Mouse (Mus musculus): Measurements from ENCODE around the gene Gna13.

Gene Gna13

GRCm38 (mm10) chr11:109422263-109422662 is 59.6 kb downstream of the Gna13 start:
- no peak for DNase-seq (ENCODE audit: low spot score)

- no peak for DNase-seq (ENCODE audit: low spot score)
Observed at GRCm38 (mm10) chr11:109423294-109423693, 60.7 kb downstream of the Gna13 start.

- peak; percentile 99 for DNase-seq (ENCODE audit: low spot score)
Observed at GRCm38 (mm10) chr11:109425392-109426271, 63.0 kb downstream of the Gna13 start, which contains the start of gene Amz2. Gene Amz2, plus strand, starts transcription at chr11:109425946.

- DNase-seq (ENCODE audit: low spot score), result no peak
Observed at GRCm38 (mm10) chr11:109426272-109426586, 63.6 kb downstream of the Gna13 start.

- DNase-seq (ENCODE audit: low spot score), result no peak
Observed at GRCm38 (mm10) chr11:109427353-109427752, 64.7 kb downstream of the Gna13 start.

GRCm38 (mm10) chr11:109434233-109434798 is 71.7 kb downstream of the Gna13 start:
- DNase-seq (ENCODE audit: low spot score), result no peak

- DNase-seq (ENCODE audit: low spot score), result no peak
Observed at GRCm38 (mm10) chr11:109436889-109437288, 74.3 kb downstream of the Gna13 start.

- no peak for DNase-seq (ENCODE audit: low spot score)
Observed at GRCm38 (mm10) chr11:109439209-109439608, 76.6 kb downstream of the Gna13 start.

GRCm38 (mm10) chr11:109439829-109440340 is 77.3 kb downstream of the Gna13 start:
- DNase-seq (ENCODE audit: low spot score), result peak; percentile 55

GRCm38 (mm10) chr11:109440641-109441040 is 78.0 kb downstream of the Gna13 start:
- no peak for DNase-seq (ENCODE audit: low spot score)

- DNase-seq (ENCODE audit: low spot score), result peak; percentile 36
Observed at GRCm38 (mm10) chr11:109441119-109441518, 78.5 kb downstream of the Gna13 start.

GRCm38 (mm10) chr11:109442166-109442730 is 79.6 kb downstream of the Gna13 start:
- DNase-seq (ENCODE audit: low spot score), result no peak

- DNase-seq (ENCODE audit: low spot score), result no peak
Observed at GRCm38 (mm10) chr11:109443468-109444263, 81.0 kb downstream of the Gna13 start.

GRCm38 (mm10) chr11:109444600-109444999 is 82.0 kb downstream of the Gna13 start:
- no peak for DNase-seq (ENCODE audit: low spot score)

- DNase-seq (ENCODE audit: low spot score), result peak; percentile 22
Observed at GRCm38 (mm10) chr11:109445438-109446035, 82.9 kb downstream of the Gna13 start.

All from spleen, adult 12 weeks (tissue).